Mouse (Mus musculus): ENCODE data around the gene Tmem59l. TPM values are rescaled to one million over a fixed set of nuclear protein-coding genes. Genes with fewer than 3 reads are reported as not detected.

The Tmem59l gene
- polyA plus RNA-seq, 1 experiment: 1.3 TPM

- Histone ChIP-seq H3K4me1 (ENCODE audit: control insufficient read depth, insufficient read depth, low read length) (no peaks in the 10 kb centered on the region), H3K4me3 (replicated peaks; ENCODE audit: control insufficient read depth, low read depth, low read length) (no peak overlapping the region), H3K27ac (ENCODE audit: control insufficient read depth, insufficient read depth, low read depth, low read length, poor library complexity) (peak overlapping the region; percentile 22; the same call in 1 of the 2 replicates)
- 82% methylated on average over 4 of the region's 4 CpGs for WGBS
- TF ChIP-seq CTCF (IDR thresholded peaks at IDR 0.05; ENCODE audit: control insufficient read depth, insufficient read depth, low read length): no peak
- no peak for TF ChIP-seq POLR2A (IDR thresholded peaks at IDR 0.05; ENCODE audit: borderline replicate concordance, control insufficient read depth, low read depth, low read length)
Measured at GRCm38 (mm10) chr8:70466305-70466704, 20.9 kb downstream of the Tmem59l start.

DNA sequence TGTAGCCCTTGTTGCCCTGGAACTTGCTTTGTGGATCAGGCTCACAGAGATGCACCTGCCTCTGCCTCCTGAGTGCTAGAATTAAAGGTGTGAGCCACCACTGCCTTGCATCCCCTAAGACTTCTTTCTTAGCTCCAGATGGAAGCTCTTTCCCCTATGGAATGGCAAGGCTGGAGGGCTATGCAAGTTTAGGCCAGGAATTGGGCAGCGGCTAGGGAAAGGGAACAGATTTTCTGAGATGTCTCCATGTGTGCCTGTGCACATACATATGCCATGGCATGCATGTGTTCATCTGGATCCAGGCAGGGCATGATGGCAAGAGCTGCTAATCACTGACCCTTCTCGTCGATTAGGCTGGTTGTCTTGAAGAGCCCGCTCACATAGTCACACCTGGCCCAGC is 21.5 kb downstream of the Tmem59l start:
- Histone ChIP-seq H3K4me3 (replicated peaks; ENCODE audit: control insufficient read depth, low read depth, low read length) (no peak overlapping the region), H3K27ac (ENCODE audit: control insufficient read depth, insufficient read depth, low read depth, low read length, poor library complexity) (no peak overlapping the region), H3K4me1 (ENCODE audit: control insufficient read depth, insufficient read depth, low read length) (no peaks in the 10 kb centered on the region)
- TF ChIP-seq POLR2A (IDR thresholded peaks at IDR 0.05; ENCODE audit: borderline replicate concordance, control insufficient read depth, low read depth, low read length): no peak
- no peak for TF ChIP-seq CTCF (IDR thresholded peaks at IDR 0.05; ENCODE audit: control insufficient read depth, insufficient read depth, low read length)
- whole genome bisulfite sequencing: 95% methylated on average over 4 of the region's 4 CpGs

GRCm38 (mm10) chr8:70464162-70464561 is 23.0 kb downstream of the Tmem59l start:
- Histone ChIP-seq H3K4me3 (replicated peaks; ENCODE audit: control insufficient read depth, low read depth, low read length) (no peak overlapping the region), H3K27ac (ENCODE audit: control insufficient read depth, insufficient read depth, low read depth, low read length, poor library complexity) (no peak overlapping the region), H3K4me1 (ENCODE audit: control insufficient read depth, insufficient read depth, low read length) (no peaks in the 10 kb centered on the region)
- no peak for TF ChIP-seq CTCF (IDR thresholded peaks at IDR 0.05; ENCODE audit: control insufficient read depth, insufficient read depth, low read length)
- no peak for TF ChIP-seq POLR2A (IDR thresholded peaks at IDR 0.05; ENCODE audit: borderline replicate concordance, control insufficient read depth, low read depth, low read length)
- WGBS: 80% methylated on average over 6 of the region's 6 CpGs

- TF ChIP-seq CTCF (IDR thresholded peaks at IDR 0.05; ENCODE audit: control insufficient read depth, insufficient read depth, low read length) (no peak), POLR2A (IDR thresholded peaks at IDR 0.05; ENCODE audit: borderline replicate concordance, control insufficient read depth, low read depth, low read length) (no peak)
- no peaks in the 10 kb centered on the region for H3K4me1 ChIP-seq (ENCODE audit: control insufficient read depth, insufficient read depth, low read length)
- 88% methylated on average over 4 of the region's 4 CpGs for WGBS
- peak overlapping the region; percentile 4; the same call in 1 of the 2 replicates for H3K27ac ChIP-seq (ENCODE audit: control insufficient read depth, insufficient read depth, low read depth, low read length, poor library complexity)
- H3K4me3 ChIP-seq (replicated peaks; ENCODE audit: control insufficient read depth, low read depth, low read length): no peak overlapping the region
Measured at GRCm38 (mm10) chr8:70463306-70463705, 23.9 kb downstream of the Tmem59l start.

GRCm38 (mm10) chr8:70462516-70462813 is 24.7 kb downstream of the Tmem59l start:
- no peak overlapping the region for H3K4me3 ChIP-seq (replicated peaks; ENCODE audit: control insufficient read depth, low read depth, low read length)
- 88% methylated on average over 8 of the region's 8 CpGs for WGBS
- no peak overlapping the region for H3K27ac ChIP-seq (ENCODE audit: control insufficient read depth, insufficient read depth, low read depth, low read length, poor library complexity)
- TF ChIP-seq POLR2A (IDR thresholded peaks at IDR 0.05; ENCODE audit: borderline replicate concordance, control insufficient read depth, low read depth, low read length): no peak
- TF ChIP-seq CTCF (IDR thresholded peaks at IDR 0.05; ENCODE audit: control insufficient read depth, insufficient read depth, low read length): no peak
- no peaks in the 10 kb centered on the region for H3K4me1 ChIP-seq (ENCODE audit: control insufficient read depth, insufficient read depth, low read length)

GRCm38 (mm10) chr8:70461765-70462515 is 25.2 kb downstream of the Tmem59l start:
- H3K4me1 ChIP-seq (ENCODE audit: control insufficient read depth, insufficient read depth, low read length): no peaks in the 10 kb centered on the region
- TF ChIP-seq CTCF (IDR thresholded peaks at IDR 0.05; ENCODE audit: control insufficient read depth, insufficient read depth, low read length) (no peak), POLR2A (IDR thresholded peaks at IDR 0.05; ENCODE audit: borderline replicate concordance, control insufficient read depth, low read depth, low read length) (no peak)
- WGBS: 93% methylated on average over 16 of the region's 16 CpGs
- no peak overlapping the region for H3K4me3 ChIP-seq (replicated peaks; ENCODE audit: control insufficient read depth, low read depth, low read length)
- H3K27ac ChIP-seq (ENCODE audit: control insufficient read depth, insufficient read depth, low read depth, low read length, poor library complexity): no peak overlapping the region

DNA sequence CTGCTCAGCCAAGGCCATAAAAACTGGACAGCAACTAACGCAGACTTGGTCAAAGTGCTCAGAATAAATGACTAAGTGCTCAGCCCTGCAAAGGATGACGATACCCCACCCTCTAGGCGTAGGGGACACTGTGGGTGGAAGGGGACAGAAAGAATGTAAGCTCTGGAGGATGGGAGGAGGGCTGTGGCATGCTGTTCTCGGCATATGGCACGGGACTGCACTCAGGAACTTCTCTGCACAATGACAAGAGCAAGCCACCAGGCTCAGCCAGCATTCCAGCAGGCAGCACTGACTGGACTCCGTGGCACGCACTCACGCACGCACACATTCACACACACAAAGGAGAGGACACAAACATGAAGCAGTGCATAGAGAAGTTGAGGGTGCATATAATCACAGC is 26.6 kb downstream of the Tmem59l start:
- Histone ChIP-seq H3K4me1 (ENCODE audit: control insufficient read depth, insufficient read depth, low read length) (no peaks in the 10 kb centered on the region), H3K4me3 (replicated peaks; ENCODE audit: control insufficient read depth, low read depth, low read length) (no peak overlapping the region), H3K27ac (ENCODE audit: control insufficient read depth, insufficient read depth, low read depth, low read length, poor library complexity) (no peak overlapping the region)
- no peak for TF ChIP-seq CTCF (IDR thresholded peaks at IDR 0.05; ENCODE audit: control insufficient read depth, insufficient read depth, low read length)
- TF ChIP-seq POLR2A (IDR thresholded peaks at IDR 0.05; ENCODE audit: borderline replicate concordance, control insufficient read depth, low read depth, low read length): no peak
- WGBS: 88% methylated on average over 9 of the region's 9 CpGs

DNA sequence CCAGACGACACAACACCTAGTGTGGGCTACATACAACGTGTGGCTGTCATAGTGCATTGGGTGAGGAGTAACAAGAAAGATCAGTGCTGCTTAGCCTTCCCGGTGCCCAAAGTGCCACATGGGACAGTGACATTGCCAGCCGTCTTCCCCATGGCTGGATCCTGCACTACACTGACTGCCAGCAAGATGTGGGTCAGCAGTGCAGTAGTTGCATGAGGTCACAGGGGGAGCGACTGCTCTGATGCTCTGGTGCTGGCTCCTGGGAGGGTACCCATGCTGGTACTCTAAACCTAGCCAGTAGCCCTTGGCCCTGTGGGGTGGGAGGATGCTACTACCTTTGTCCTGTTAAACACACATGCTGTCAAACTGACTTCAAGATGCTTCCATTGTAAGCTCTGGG is 27.0 kb downstream of the Tmem59l start:
- WGBS: 86% methylated on average over 5 of the region's 5 CpGs
- no peak for TF ChIP-seq CTCF (IDR thresholded peaks at IDR 0.05; ENCODE audit: control insufficient read depth, insufficient read depth, low read length)
- no peak for TF ChIP-seq POLR2A (IDR thresholded peaks at IDR 0.05; ENCODE audit: borderline replicate concordance, control insufficient read depth, low read depth, low read length)
- H3K4me1 ChIP-seq (ENCODE audit: control insufficient read depth, insufficient read depth, low read length): no peaks in the 10 kb centered on the region
- no peak overlapping the region for H3K27ac ChIP-seq (ENCODE audit: control insufficient read depth, insufficient read depth, low read depth, low read length, poor library complexity)
- no peak overlapping the region for H3K4me3 ChIP-seq (replicated peaks; ENCODE audit: control insufficient read depth, low read depth, low read length)

DNA sequence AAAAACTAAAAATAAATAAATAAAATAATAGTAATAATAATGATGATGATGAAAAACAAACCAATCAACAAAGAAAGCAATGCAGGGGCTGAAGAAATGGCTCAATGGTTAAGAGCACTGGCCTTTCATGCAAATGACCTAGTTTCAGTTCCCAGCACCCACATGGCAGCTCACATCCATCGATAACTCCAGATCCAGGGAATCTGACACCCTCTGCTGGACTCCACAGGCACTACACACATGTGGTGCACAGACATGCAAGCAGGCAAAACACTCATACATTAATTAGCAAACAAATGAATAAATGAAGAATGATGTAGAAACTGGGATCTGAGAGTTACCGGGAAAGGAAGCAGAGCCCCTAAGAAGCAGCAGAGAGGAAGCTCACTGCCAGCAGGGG is 27.5 kb downstream of the Tmem59l start:
- no peaks in the 10 kb centered on the region for H3K4me1 ChIP-seq (ENCODE audit: control insufficient read depth, insufficient read depth, low read length)
- WGBS: 87% methylated on average over 2 of the region's 2 CpGs
- no peak overlapping the region for H3K27ac ChIP-seq (ENCODE audit: control insufficient read depth, insufficient read depth, low read depth, low read length, poor library complexity)
- H3K4me3 ChIP-seq (replicated peaks; ENCODE audit: control insufficient read depth, low read depth, low read length): no peak overlapping the region
- TF ChIP-seq POLR2A (IDR thresholded peaks at IDR 0.05; ENCODE audit: borderline replicate concordance, control insufficient read depth, low read depth, low read length) (no peak), CTCF (IDR thresholded peaks at IDR 0.05; ENCODE audit: control insufficient read depth, insufficient read depth, low read length) (no peak)

All from bone marrow, adult 2 months (tissue).